Mouse (Mus musculus): ENCODE measurements around the gene Art3. TPM values are rescaled to one million over a fixed set of nuclear protein-coding genes. Genes with fewer than 3 reads are reported as not detected.
A peak's percentile ranks its signal among the peaks of the same experiment; 100 is the strongest.

Art3 gene
- polyA plus RNA-seq, 1 experiment = 26.2 TPM

DNA sequence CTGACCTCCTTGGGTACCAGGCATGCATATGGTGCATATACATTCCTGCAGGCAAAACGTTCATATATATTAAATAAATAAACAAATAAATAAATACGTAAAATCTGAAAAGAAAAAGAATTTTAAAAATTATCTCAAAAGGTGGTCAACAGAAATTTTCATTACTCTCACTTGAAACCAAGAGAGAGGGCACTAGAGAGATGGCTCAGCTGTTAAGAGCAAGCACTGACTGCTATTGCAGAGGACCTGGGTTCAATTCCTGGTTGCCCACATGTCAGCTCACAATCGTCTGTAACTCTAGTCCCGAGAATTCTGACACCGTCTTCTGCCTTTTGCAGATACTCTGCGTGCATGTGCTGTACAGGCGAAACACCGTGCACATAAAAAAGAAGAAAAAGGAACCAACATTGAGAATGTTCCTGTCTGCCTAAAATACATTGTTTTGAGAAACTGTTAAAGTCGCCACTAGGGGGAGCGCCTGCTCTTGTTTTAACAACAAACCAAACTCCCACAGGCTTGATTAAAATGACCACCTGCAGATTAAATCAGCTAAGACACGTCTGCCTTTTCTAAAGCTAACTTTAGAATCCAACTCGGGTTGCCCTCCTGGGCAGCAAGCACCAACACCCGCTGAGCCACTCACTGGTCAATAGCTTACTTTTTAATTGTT, 19.4 kb upstream of the Art3 start:
- Histone ChIP-seq H3K4me1 (ENCODE audit: control insufficient read depth, insufficient read depth, low read length) (peaks cover 4% of the 10 kb centered on the region), H3K4me3 (replicated peaks; ENCODE audit: extremely low read depth, low read depth, low read length) (no peak overlapping the region)
- WGBS = 10% methylated on average over 13 of the region's 13 CpGs
- TF ChIP-seq POLR2A (IDR thresholded peaks at IDR 0.05; ENCODE audit: borderline replicate concordance, extremely low read depth, low read depth, low read length) (no peak), CTCF (IDR thresholded peaks at IDR 0.05; ENCODE audit: insufficient read depth, low read length) (0 out of 2 replicates have a peak, but pooled peaks have one; percentile 4)
- peak; percentile 78 for DNase-seq

DNA sequence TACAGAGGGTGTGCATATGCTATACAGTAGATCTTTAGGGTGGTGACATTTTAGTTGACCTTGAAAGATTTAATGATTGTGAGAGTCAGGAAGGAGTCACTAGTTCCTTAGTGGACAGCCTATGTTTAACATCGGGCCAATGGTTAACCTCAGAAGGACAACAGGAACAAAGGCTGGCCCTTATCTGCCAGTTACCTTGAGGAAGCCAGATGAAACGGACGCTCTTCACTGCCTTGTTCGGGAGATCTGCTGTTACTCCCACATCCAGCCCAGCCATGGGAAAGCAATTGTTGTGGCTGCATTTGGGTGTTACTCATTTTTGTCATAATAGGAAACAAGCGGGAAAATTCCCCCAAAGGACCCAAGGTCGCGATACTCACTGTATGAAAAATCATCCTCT, 17.9 kb upstream of the Art3 start:
- no peak overlapping the region for H3K4me3 ChIP-seq (replicated peaks; ENCODE audit: extremely low read depth, low read depth, low read length)
- peaks cover 4% of the 10 kb centered on the region for H3K4me1 ChIP-seq (ENCODE audit: control insufficient read depth, insufficient read depth, low read length)
- TF ChIP-seq CTCF (IDR thresholded peaks at IDR 0.05; ENCODE audit: insufficient read depth, low read length) (no peak), POLR2A (IDR thresholded peaks at IDR 0.05; ENCODE audit: borderline replicate concordance, extremely low read depth, low read depth, low read length) (no peak)
- WGBS = 45% methylated on average over 7 of the region's 7 CpGs
- no peak for DNase-seq

- 74% methylated on average over 7 of the region's 7 CpGs for WGBS
- Histone ChIP-seq H3K4me3 (replicated peaks; ENCODE audit: extremely low read depth, low read depth, low read length) (no peak overlapping the region), H3K4me1 (ENCODE audit: control insufficient read depth, insufficient read depth, low read length) (no peaks in the 10 kb centered on the region; the same call in none of the 2 replicates)
- no peak for DNase-seq
- TF ChIP-seq CTCF (IDR thresholded peaks at IDR 0.05; ENCODE audit: insufficient read depth, low read length) (no peak), POLR2A (IDR thresholded peaks at IDR 0.05; ENCODE audit: borderline replicate concordance, extremely low read depth, low read depth, low read length) (no peak)
Observed at GRCm38 (mm10) chr5:92318119-92318518, 13.5 kb upstream of the Art3 start.

DNA sequence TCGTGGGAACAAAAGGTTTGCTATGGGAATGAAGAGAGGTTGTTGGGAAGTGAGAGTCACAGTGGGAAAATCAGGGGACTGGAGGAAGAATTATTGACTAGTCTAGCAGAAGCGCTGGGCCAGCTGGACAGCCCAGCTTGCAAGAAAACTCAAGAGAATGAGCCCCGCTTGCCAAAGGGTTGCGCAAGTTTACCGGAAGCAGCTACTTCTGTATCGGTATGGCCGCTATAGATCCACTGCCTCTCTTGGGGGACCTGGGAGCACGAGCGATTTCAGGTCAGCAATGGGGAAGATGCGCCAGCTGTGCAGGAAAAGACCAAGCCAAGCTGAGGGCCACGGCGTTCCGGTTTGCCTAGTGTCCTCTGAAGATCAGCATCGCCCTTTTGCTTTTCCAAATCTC, 13.0 kb upstream of the Art3 start:
- DNase-seq = no peak
- WGBS = 82% methylated on average over 14 of the region's 14 CpGs
- TF ChIP-seq CTCF (IDR thresholded peaks at IDR 0.05; ENCODE audit: insufficient read depth, low read length) = no peak
- no peak for TF ChIP-seq POLR2A (IDR thresholded peaks at IDR 0.05; ENCODE audit: borderline replicate concordance, extremely low read depth, low read depth, low read length)

DNA sequence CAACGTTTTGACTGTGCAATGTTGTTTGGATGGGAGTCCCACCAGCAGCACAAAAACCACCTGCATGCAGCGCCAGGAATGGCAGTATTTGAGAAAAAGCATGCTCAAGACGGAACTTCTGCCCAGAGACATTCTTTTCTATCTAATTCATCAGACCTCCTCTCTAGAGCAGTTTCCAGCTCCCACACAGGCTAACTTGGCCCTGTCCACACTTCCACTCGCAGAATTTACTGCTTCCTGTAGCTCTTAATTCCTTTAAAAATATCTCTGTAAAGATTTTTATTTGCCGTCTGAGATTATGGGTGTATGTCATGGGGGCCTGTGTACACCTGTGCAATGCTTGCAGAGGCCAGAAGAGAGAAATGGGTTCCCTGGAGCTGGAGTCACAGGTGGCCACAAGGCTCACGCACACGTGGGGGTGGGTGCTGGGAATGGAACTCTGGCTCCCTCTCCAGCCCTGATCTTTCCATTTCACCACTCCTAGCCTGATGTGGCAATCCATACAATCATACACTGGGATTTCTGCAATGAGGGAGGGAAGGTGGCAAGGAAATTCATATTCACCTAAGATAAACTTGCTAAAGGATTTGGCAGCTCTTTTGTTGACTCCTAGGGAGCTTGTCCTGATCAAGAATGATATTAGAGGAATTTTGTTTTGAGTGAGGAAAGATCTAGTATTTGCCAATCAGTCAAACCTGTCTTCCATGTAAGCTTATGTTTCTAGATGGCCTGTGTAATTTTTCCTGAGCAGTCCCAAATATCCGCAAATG, 9.8 kb upstream of the Art3 start:
- H3K4me3 ChIP-seq (replicated peaks; ENCODE audit: extremely low read depth, low read depth, low read length) = no peak overlapping the region
- no peak for DNase-seq
- TF ChIP-seq POLR2A (IDR thresholded peaks at IDR 0.05; ENCODE audit: borderline replicate concordance, extremely low read depth, low read depth, low read length) = no peak
- no peak for TF ChIP-seq CTCF (IDR thresholded peaks at IDR 0.05; ENCODE audit: insufficient read depth, low read length)
- 48% methylated on average over 8 of the region's 8 CpGs for WGBS
- H3K4me1 ChIP-seq (ENCODE audit: control insufficient read depth, insufficient read depth, low read length) = no peaks in the 10 kb centered on the region; the same call in none of the 2 replicates

More for the DNA sequence above, 13.0 kb upstream of the Art3 start:
- no peak overlapping the region for H3K4me3 ChIP-seq (replicated peaks; ENCODE audit: extremely low read depth, low read depth, low read length)
- no peaks in the 10 kb centered on the region; the same call in none of the 2 replicates for H3K4me1 ChIP-seq (ENCODE audit: control insufficient read depth, insufficient read depth, low read length)

- WGBS = 67% methylated on average over 4 of the region's 4 CpGs
Observed at GRCm38 (mm10) chr5:92322612-92323011, 9.0 kb upstream of the Art3 start.

DNA sequence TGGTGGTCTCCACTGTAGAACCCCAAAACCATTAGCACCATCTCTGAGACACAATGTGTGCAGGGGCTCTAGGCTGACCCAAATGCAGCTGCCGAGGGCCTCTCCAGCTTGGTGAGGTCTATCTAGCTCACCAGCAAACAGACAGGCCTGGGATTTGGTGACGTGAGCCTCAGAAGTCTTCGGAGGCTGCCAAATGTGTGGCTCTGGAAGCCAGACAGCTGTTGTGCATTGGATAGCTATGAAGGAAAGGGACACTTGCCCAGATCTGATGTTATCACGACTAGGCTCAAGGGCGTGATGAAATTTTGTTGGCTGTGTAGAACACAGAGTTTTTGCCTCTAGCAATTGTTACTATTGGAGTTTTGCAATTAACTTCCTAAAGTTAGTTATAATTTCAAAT, 8.4 kb upstream of the Art3 start:
- H3K4me3 ChIP-seq (replicated peaks; ENCODE audit: extremely low read depth, low read depth, low read length) = no peak overlapping the region
- TF ChIP-seq POLR2A (IDR thresholded peaks at IDR 0.05; ENCODE audit: borderline replicate concordance, extremely low read depth, low read depth, low read length) (no peak), CTCF (IDR thresholded peaks at IDR 0.05; ENCODE audit: insufficient read depth, low read length) (no peak)
- DNase-seq = no peak
- 52% methylated on average over 5 of the region's 5 CpGs for WGBS
- no peaks in the 10 kb centered on the region; the same call in none of the 2 replicates for H3K4me1 ChIP-seq (ENCODE audit: control insufficient read depth, insufficient read depth, low read length)

More at GRCm38 (mm10) chr5:92322612-92323011, 9.0 kb upstream of the Art3 start:
- Histone ChIP-seq H3K4me1 (ENCODE audit: control insufficient read depth, insufficient read depth, low read length) (no peaks in the 10 kb centered on the region; the same call in none of the 2 replicates), H3K4me3 (replicated peaks; ENCODE audit: extremely low read depth, low read depth, low read length) (no peak overlapping the region)
- no peak for TF ChIP-seq POLR2A (IDR thresholded peaks at IDR 0.05; ENCODE audit: borderline replicate concordance, extremely low read depth, low read depth, low read length)
- no peak for DNase-seq

DNA sequence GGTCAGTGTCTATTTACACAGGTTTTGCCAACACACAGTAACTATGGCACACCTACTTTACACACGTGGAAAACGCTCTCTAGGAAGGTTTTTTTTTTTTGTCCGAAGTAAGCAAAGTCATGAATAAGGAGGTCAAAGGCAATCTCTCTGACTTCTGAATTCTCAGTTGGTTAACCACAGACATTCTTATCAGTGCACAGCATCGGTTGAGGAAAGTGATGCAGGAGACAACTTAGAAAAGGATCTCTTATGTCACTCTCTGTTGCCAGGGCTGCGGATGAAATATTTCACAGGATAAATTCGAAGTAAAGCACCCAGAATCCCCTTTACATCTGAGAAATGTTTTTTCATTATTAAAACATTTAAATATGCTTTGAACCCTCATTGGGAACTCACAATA, 4.3 kb upstream of the Art3 start:
- no peaks in the 10 kb centered on the region; the same call in 1 of the 2 replicates for H3K4me1 ChIP-seq (ENCODE audit: control insufficient read depth, insufficient read depth, low read length)
- WGBS = 64% methylated on average over 6 of the region's 6 CpGs
- H3K4me3 ChIP-seq (replicated peaks; ENCODE audit: extremely low read depth, low read depth, low read length) = no peak overlapping the region
- no peak for TF ChIP-seq CTCF (IDR thresholded peaks at IDR 0.05; ENCODE audit: insufficient read depth, low read length)
- no peak for DNase-seq

DNA sequence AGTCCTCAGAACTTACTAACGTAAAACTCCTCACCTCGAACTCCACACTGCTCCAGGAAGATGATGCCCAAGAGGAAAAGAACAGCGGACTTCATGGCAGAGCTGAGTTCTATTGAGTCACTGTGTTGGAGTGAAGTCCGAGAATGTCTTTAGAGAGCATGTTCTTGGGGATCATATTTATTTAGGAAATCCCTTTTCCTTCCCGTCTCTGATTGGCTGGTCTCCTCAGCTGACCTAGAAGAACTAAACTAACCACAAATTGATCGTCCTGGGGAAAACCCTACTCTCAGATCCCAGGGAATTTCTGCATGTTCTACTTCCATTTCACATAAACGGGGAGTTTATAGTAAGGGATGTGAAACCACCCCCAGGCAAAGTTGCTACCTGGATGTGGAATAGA, 3.7 kb upstream of the Art3 start, which contains the start of gene Cxcl9:
Gene Cxcl9, minus strand, starts transcription at position 151 of the 400 bp plus-strand sequence.
- 74% methylated on average over 7 of the region's 7 CpGs for WGBS
- DNase-seq = no peak
- Histone ChIP-seq H3K4me3 (replicated peaks; ENCODE audit: extremely low read depth, low read depth, low read length) (no peak within 1 kb of the TSS), H3K4me1 (ENCODE audit: control insufficient read depth, insufficient read depth, low read length) (peaks cover 4% of the 10 kb centered on the region; the same call in 1 of the 2 replicates)
- TF ChIP-seq POLR2A (IDR thresholded peaks at IDR 0.05; ENCODE audit: borderline replicate concordance, extremely low read depth, low read depth, low read length) (no peak), CTCF (IDR thresholded peaks at IDR 0.05; ENCODE audit: insufficient read depth, low read length) (no peak)
